Mouse (Mus musculus): ENCODE data around the gene Gm10226. TPM values are rescaled to one million over a fixed set of nuclear protein-coding genes. Genes with fewer than 3 reads are reported as not detected.
A peak's percentile ranks its signal among the peaks of the same experiment; 100 is the strongest.
"Not testable (repeated sequence)": the region's sequence is repeated elsewhere in the genome, so short reads cannot be mapped to it uniquely, and the experiment has no call there.

Gene Gm10226
- polyA plus RNA-seq (2015; fragmentation: Nextera tagmentation; extraction: Ambion mirVana) = 3.6 and 4.1 TPM in 2 replicates

GRCm38 (mm10) chr17:21691560-21691959 is at the start of gene Gm10226:
Gene Gm10226, plus strand, starts transcription at chr17:21691860.
- H3K9me3 ChIP-seq (ENCODE audit: low read length) = no peaks in the 10 kb centered on the region
- TF ChIP-seq EP300 (IDR thresholded peaks at IDR 0.05) (no peak), CTCF (IDR thresholded peaks at IDR 0.05) (no peak)
- H3K4me2 ChIP-seq (replicated peaks; ENCODE audit: low read depth, low read length) = no peak within 1 kb of the TSS
- no peak within 1 kb of the TSS for H3K9ac ChIP-seq (replicated peaks; ENCODE audit: low read depth)
- H3K36me3 ChIP-seq (ENCODE audit: insufficient read depth, low read length) = no peaks in the 10 kb centered on the region
- DNase-seq (ENCODE audit: low spot score) (no peak), ATAC-seq (no peak)
- WGBS = 84% methylated on average over 3 of the region's 3 CpGs
- H3K4me1 ChIP-seq (ENCODE audit: insufficient read depth, low read depth, low read length) = no peaks in the 10 kb centered on the region
- no peaks in the 10 kb centered on the region for H3K27me3 ChIP-seq (replicated peaks; ENCODE audit: insufficient read depth, low read length)
- H3K27ac ChIP-seq (ENCODE audit: low read length) = no peak within 1 kb of the TSS
- H3K4me3 ChIP-seq (ENCODE audit: low read depth, low read length) = no peak within 1 kb of the TSS

- WGBS = 38% methylated on average over 3 of the region's 3 CpGs
These were observed 42.9 kb upstream of the Gm10226 start for GRCm38 (mm10) chr17:21648791-21649190.

DNA sequence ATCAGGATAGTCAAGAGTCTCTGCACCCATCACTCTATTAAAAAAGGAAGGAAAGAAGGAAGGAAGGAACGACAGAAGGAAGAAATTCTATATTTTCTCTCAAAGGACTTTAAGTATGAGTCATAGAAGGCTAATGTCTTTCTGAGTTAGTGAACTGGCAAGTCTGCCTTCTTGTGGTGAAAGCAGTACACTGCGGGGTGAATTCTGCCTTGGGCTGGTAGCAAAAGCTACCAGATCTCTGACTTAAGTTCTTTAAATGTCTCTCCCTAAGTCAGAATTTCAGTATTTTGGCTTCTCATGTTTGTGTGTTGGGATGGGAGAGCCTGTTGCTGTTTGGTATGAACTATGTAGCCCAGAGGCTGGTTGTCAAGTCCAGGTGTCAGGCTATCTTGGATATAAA is 41.7 kb upstream of the Gm10226 start:
- H3K4me1 ChIP-seq (ENCODE audit: insufficient read depth, low read depth, low read length) = no peaks in the 10 kb centered on the region
- H3K27me3 ChIP-seq (replicated peaks; ENCODE audit: insufficient read depth, low read length) = no peaks in the 10 kb centered on the region
- peak overlapping the region; percentile 41 for H3K4me2 ChIP-seq (replicated peaks; ENCODE audit: low read depth, low read length)
- peak overlapping the region; percentile 71 for H3K27ac ChIP-seq (ENCODE audit: low read length)
- no peak for TF ChIP-seq EP300 (IDR thresholded peaks at IDR 0.05)
- TF ChIP-seq CTCF (IDR thresholded peaks at IDR 0.05) = peak; percentile 65
- H3K36me3 ChIP-seq (ENCODE audit: insufficient read depth, low read length) = no peaks in the 10 kb centered on the region
- H3K9me3 ChIP-seq (ENCODE audit: low read length) = no peaks in the 10 kb centered on the region
- ATAC-seq (peak; percentile 69), DNase-seq (ENCODE audit: low spot score) (peak; percentile 72)
- H3K4me3 ChIP-seq (ENCODE audit: low read depth, low read length) = peak overlapping the region; percentile 39; the same call in 1 of the 2 replicates
- WGBS = 16% methylated on average over 2 of the region's 2 CpGs
- H3K9ac ChIP-seq (replicated peaks; ENCODE audit: low read depth) = no peak overlapping the region; the same call in 1 of the 2 replicates

More at GRCm38 (mm10) chr17:21648791-21649190, 42.9 kb upstream of the Gm10226 start:
- Histone ChIP-seq H3K9me3 (ENCODE audit: low read length) (no peaks in the 10 kb centered on the region), H3K9ac (replicated peaks; ENCODE audit: low read depth) (no peak overlapping the region), H3K4me1 (ENCODE audit: insufficient read depth, low read depth, low read length) (no peaks in the 10 kb centered on the region), H3K36me3 (ENCODE audit: insufficient read depth, low read length) (no peaks in the 10 kb centered on the region), H3K4me2 (replicated peaks; ENCODE audit: low read depth, low read length) (no peak overlapping the region), H3K27me3 (replicated peaks; ENCODE audit: insufficient read depth, low read length) (no peaks in the 10 kb centered on the region), H3K4me3 (ENCODE audit: low read depth, low read length) (no peak overlapping the region), H3K27ac (ENCODE audit: low read length) (no peak overlapping the region)
- no peak for DNase-seq (ENCODE audit: low spot score)
- TF ChIP-seq EP300 (IDR thresholded peaks at IDR 0.05) = no peak
- no peak for TF ChIP-seq CTCF (IDR thresholded peaks at IDR 0.05)
- no peak for ATAC-seq

DNA sequence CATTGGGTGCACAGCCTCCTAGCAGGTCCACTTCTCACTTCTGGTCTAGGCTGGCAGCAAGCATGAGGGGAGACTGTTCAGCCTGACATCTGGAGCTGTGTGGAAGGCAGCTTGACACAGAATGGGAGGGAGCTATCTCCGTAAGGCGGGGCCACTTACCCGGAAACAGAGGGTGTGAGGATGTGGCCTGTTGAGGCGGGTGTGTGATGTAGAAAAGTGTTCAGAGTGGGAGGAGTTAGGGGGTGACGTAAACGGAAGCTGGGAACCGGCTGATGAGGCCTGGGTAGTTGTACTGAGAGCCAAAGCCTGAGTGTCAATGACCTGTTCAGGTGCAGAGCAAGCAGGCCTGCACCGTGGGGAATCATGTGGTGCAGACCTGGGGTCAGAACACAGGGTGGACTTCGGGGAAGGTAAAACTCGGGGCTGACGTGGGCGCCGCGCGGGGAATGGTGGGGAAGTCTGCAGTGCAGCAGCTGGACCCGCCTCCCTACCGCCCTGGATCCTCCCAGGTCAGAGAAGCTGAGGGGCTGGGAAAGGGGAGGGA is 41.2 kb upstream of the Gm10226 start, which contains the start of gene Zfp983:
Gene Zfp983, plus strand, starts transcription at position 261 of the 544 bp plus-strand sequence.
- not testable (repeated sequence) for H3K27me3 ChIP-seq (replicated peaks; ENCODE audit: insufficient read depth, low read length); H3K4me1 ChIP-seq (ENCODE audit: insufficient read depth, low read depth, low read length); H3K9ac ChIP-seq (replicated peaks; ENCODE audit: low read depth); H3K36me3 ChIP-seq (ENCODE audit: insufficient read depth, low read length); H3K9me3 ChIP-seq (ENCODE audit: low read length)
- ATAC-seq (peak; percentile 99), DNase-seq (ENCODE audit: low spot score) (peak; percentile 96)
- Histone ChIP-seq H3K4me3 (ENCODE audit: low read depth, low read length) (peak within 1 kb of the TSS; percentile 39), H3K4me2 (replicated peaks; ENCODE audit: low read depth, low read length) (peak within 1 kb of the TSS; percentile 41), H3K27ac (ENCODE audit: low read length) (peak within 1 kb of the TSS; percentile 71)
- WGBS = under 1% methylated on average over 17 of the region's 17 CpGs

GRCm38 (mm10) chr17:21678826-21679225 is 12.8 kb upstream of the Gm10226 start:
- not testable (repeated sequence) for H3K27me3 ChIP-seq (replicated peaks; ENCODE audit: insufficient read depth, low read length); DNase-seq (ENCODE audit: low spot score); H3K27ac ChIP-seq (ENCODE audit: low read length); H3K9ac ChIP-seq (replicated peaks; ENCODE audit: low read depth); H3K4me3 ChIP-seq (ENCODE audit: low read depth, low read length); H3K36me3 ChIP-seq (ENCODE audit: insufficient read depth, low read length); ATAC-seq; H3K9me3 ChIP-seq (ENCODE audit: low read length); H3K4me1 ChIP-seq (ENCODE audit: insufficient read depth, low read depth, low read length)
- H3K4me2 ChIP-seq (replicated peaks; ENCODE audit: low read depth, low read length) = peak overlapping the region; percentile 56; the same call in 1 of the 2 replicates
- 7% methylated on average over 1 of the region's 1 CpGs for WGBS

GRCm38 (mm10) chr17:21679273-21680018 is 12.2 kb upstream of the Gm10226 start:
- DNase-seq (ENCODE audit: low spot score) (peak; percentile 97), ATAC-seq (peak; percentile 100)
- WGBS = 2% methylated on average over 9 of the region's 9 CpGs

DNA sequence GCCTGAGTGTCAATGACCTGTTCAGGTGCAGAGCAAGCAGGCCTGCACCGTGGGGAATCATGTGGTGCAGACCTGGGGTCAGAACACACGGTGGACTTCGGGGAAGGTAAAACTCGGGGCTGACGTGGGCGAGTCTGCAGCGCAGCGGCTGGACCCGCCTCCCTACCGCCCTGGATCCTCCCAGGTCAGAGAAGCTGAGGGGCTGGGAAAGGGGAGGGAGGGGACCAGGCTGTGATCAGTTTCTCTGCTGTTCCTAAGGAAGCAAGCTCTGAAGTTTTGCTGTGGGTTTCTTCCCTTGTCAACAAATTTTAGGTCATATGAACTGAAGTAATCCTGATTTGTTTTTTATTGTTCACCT is 11.7 kb upstream of the Gm10226 start:
- H3K4me3 ChIP-seq (ENCODE audit: low read depth, low read length) = peak overlapping the region; percentile 36
- H3K27me3 ChIP-seq (replicated peaks; ENCODE audit: insufficient read depth, low read length); H3K9ac ChIP-seq (replicated peaks; ENCODE audit: low read depth); H3K36me3 ChIP-seq (ENCODE audit: insufficient read depth, low read length); H3K27ac ChIP-seq (ENCODE audit: low read length); DNase-seq (ENCODE audit: low spot score); H3K9me3 ChIP-seq (ENCODE audit: low read length); H3K4me1 ChIP-seq (ENCODE audit: insufficient read depth, low read depth, low read length): not testable (repeated sequence)
- WGBS = 4% methylated on average over 8 of the region's 10 CpGs
- H3K4me2 ChIP-seq (replicated peaks; ENCODE audit: low read depth, low read length) = peak overlapping the region; percentile 56
- ATAC-seq = peak; percentile 74

More at GRCm38 (mm10) chr17:21679273-21680018, 12.2 kb upstream of the Gm10226 start:
- Histone ChIP-seq H3K9ac (replicated peaks; ENCODE audit: low read depth) (0 out of 2 replicates have a peak overlapping the region, but pooled peaks have one; percentile 21), H3K4me1 (ENCODE audit: insufficient read depth, low read depth, low read length) (no peaks in the 10 kb centered on the region), H3K9me3 (ENCODE audit: low read length) (no peaks in the 10 kb centered on the region), H3K27ac (ENCODE audit: low read length) (peak overlapping the region; percentile 63), H3K4me3 (ENCODE audit: low read depth, low read length) (peak overlapping the region; percentile 36), H3K36me3 (ENCODE audit: insufficient read depth, low read length) (no peaks in the 10 kb centered on the region), H3K27me3 (replicated peaks; ENCODE audit: insufficient read depth, low read length) (no peaks in the 10 kb centered on the region), H3K4me2 (replicated peaks; ENCODE audit: low read depth, low read length) (peak overlapping the region; percentile 56)
- TF ChIP-seq CTCF (IDR thresholded peaks at IDR 0.05) (peak; percentile 81), EP300 (IDR thresholded peaks at IDR 0.05) (no peak)

Data from lung, postnatal 0 days (tissue).